Mouse (Mus musculus): ENCODE measurements around the gene Hes1.

DNA sequence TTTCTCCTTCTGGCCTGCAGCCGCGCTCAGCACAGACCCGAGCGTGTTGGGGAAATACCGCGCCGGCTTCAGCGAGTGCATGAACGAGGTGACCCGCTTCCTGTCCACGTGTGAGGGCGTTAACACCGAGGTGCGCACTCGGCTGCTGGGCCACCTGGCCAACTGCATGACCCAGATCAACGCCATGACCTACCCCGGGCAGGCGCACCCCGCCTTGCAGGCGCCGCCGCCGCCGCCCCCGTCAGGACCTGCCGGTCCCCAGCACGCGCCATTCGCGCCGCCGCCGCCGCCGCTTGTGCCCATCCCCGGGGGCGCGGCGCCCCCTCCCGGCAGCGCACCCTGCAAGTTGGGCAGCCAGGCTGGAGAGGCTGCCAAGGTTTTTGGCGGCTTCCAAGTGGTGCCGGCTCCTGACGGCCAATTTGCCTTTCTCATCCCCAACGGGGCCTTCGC, 2.7 kb downstream of the Hes1 start:
- peak; percentile 82 for TF ChIP-seq CTCF (IDR thresholded peaks at IDR 0.05)
- TF ChIP-seq POLR2A (IDR thresholded peaks at IDR 0.05; ENCODE audit: insufficient read depth, low read depth, low read length), result no peak; the same call in 1 of the 2 replicates
